Mouse (Mus musculus) layer of hippocampus, postnatal 36 days (tissue): ENCODE results near the gene Zdhhc24. TPM values are rescaled to one million over a fixed set of nuclear protein-coding genes. Genes with fewer than 3 reads are reported as not detected.
"Not testable (repeated sequence)": the region's sequence is repeated elsewhere in the genome, so short reads cannot be mapped to it uniquely, and the experiment has no call there.

ENCODE experiments used
- DNase-seq, 2 experiments: peaks; one replicate each; pipeline ENCODE4 v3.0.0; 2022
- total RNA-seq, 2 experiments: library from RNA; stranded (reverse); gene quantifications; 2 replicates each; pipeline ENCODE4 v1.2.3; 2021

Zdhhc24 gene
- 10 to 100 TPM; 26.4 to 27.1 TPM for total RNA-seq

DNA sequence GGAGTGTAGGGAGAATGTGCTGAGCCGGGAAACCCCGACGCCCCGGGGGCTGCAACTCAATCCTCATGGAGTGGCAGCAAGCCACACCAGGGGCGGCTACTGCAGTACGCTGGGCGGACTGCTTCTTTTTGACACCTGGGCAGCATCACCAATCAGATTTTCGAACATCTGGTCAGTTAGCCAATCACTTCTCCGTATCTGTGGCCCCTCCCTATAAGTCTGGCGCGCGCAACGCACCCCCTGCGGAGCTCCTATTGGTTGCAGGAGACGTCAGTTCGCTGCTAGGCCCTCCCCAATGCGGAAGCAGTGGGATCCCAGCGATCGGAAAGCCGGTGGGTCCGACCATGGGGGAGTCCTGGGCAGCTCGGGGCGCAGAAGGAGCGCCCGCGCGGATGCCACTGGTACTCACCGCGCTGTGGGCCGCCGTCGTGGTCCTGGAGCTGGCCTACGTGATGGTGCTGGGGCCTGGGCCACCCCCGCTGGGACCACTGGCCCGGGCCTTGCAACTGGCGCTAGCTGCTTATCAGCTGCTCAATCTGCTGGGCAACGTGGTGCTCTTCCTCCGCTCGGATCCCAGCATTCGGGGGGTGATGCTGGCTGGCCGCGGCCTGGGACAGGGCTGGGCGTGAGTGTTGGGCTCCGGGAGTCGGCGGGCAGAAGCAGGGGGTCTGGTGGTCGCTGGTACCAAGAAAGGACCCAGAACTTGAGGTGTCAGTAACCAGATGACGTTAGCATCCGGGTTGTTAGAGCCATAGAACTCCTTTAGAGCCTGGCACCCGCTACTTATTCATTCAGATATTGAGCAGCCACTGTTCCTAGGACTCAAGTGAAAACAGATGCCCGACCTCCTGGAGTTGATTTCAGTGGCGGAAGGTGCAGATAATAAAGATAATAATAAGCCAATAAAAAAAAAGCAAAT, at the start of gene Zdhhc24:
Gene Zdhhc24 (plus strand): TSS at position 264 of the 919 bp plus-strand sequence.
- DNase-seq: peak; percentile 96 to 97

DNA sequence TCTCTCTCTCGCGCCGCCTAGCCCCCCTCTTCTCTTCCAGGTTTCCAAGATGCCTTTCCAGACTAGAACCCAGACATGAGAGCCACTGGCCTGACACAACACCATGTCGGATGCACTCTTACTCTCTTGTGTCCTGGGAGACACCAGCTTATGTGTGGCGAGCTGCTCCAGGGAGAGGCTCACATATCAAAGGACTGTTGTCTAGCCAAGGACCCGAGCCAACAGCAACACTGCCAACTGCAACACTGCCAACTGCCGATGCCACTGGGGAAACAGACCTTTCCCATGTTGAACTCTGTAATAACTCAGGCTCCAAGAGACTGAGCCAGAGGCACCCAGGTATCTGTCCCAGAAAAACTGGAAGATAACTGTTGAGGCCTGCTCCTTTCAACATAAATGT, 49.3 kb upstream of the Zdhhc24 start:
- DNase-seq: peak; percentile 53 to 66

DNA sequence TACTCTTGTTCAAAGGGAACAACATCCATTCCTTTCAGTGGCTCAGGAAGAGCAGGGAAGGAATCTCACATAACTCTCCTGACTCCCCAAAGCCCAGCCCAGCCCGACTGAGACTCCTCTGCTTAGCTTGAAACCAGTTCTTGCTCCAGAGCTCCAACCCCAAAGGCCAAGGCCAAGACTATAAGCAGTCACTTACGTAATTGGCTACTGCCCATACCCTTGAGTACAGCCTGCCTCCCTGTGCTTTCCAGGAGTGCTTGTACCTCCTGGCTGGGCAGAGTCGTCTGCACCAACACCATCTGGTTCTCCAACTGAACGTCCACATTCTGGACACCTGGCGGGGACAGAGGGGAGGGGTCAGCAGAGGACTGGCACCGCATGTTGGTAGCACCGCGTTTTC, 44.5 kb upstream of the Zdhhc24 start:
- no peak for DNase-seq

DNA sequence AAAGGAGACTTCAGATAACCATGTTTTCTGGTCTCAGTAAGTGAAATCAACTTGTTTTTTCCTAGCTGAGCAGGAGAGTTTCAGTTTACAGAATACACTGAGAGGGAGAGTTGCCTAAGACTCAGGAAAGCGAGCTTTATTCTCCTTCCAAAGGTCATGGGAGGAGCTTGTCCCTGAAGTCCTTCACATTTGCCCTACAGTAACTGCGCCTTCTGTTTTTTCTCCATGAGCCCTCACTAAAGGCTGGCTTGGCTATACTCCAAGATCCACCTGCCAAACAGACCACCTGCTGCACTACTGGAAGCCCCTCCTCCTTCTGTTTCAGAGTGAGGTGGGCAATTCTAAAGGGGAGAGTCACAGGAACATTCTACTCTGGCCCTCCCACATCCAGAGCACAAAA, 42.4 kb upstream of the Zdhhc24 start:
- DNase-seq: no peak

DNA sequence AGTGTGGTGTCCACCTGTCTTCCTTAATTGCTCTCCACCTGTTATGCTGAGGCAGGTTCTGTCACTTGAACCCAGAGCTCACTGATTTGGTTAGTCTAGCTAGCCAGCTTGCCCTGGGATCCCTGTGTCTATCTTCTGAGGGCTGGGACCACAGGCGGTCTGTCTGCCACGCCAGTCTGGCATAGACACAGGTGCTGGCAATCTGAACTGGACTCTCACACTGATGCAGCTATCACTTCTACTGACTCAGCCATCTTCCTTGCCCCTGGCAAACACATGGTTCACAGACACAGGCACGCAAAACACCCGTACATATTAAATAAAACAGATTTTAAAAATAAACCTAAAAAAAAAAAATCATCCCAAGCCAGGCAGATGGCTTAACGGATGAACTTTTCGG, 41.4 kb upstream of the Zdhhc24 start:
- DNase-seq: no peak

DNA sequence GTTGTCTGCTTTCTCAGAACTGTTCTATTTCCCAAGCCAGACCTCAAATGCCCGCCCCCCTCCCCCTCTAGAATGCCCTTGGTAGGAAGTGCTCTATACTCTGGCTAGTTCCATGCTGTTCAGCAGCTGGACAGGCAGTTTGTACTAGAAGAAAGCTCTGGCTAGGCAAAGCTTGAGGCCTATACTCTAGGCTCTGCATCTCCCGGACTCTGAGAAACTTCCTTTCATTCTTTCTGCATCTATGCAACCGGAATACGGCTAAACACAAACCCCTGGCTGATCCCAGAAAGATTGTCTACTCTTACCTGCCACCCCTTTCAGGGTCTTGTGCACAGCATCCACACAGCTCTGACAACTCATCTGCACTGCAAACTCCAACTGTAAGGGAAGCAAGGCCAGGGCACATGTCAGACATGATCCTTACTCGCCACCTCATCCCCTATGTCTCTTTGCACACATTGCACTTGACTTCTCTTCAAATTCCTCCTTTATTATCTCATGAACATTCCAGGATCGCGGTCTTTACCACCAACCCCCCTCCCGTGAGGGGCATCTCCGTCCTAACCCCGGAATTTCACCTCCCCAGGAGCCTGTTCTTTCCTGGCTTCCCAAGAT, 39.8 kb upstream of the Zdhhc24 start:
- no peak for DNase-seq

DNA sequence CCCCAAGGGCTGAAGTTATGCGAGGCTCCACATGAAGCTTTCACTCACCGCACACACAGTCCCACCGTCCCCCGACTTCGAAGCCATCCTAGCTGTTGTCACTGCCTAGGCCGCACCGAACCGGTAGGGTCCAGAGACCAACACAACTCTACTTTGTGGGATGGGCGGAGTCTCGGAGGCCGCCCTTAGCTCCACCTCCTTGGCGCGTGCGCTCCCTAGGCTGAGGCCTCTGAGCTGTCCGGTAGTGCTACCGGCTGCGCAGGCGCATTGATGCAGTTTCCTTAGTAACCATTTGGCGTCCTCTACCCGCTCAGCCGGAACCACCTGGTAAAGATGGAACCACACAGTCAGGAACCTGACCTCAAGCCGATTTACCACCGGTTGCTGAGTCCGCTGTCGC, 39.3 kb upstream of the Zdhhc24 start, which contains the start of the genes Ccs and Ccdc87:
Gene Ccs (minus strand): TSS at position 184 of the 400 bp plus-strand sequence.
Gene Ccdc87 (plus strand): TSS at position 218 of the 400 bp plus-strand sequence.
- DNase-seq: peak; percentile 94 to 96

DNA sequence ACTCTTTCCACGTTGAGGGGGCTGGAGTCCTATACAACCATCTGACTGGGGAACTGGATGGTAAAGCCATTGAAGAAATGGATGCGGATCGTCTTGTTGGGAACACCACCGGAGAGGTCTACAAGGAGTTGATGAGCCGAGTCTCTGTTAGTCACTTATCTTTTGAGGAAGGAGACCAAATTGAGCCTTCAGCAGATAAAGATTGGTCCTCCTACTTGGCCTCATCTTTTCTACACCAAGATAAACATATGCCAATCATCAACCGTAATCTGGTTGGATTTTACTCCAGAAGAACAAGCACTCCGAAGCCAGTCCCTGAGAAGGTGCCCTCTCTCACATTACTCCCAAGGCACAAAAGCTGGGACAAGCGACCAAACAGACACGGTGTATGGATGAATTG, 37.6 kb upstream of the Zdhhc24 start:
- DNase-seq: no peak

DNA sequence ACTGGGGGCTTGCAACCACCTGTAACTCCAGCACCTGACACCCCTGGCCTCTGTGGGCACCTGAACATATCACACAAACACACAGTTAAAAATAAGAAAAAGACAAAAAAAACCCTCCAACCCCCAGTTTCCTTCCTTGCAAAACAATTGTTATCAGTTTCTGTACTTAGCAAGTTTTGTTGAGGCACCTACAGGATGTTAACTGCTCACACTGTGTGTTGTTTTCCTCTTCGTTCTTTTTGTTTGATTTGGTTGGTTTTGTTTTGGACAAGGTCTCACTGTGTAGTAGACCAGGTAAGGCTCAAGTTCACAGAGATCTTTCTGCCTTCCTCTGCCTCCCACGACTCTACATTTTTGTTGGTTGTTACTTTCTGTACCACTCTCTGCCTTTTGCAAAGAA, 35.9 kb upstream of the Zdhhc24 start:
- DNase-seq: no peak

DNA sequence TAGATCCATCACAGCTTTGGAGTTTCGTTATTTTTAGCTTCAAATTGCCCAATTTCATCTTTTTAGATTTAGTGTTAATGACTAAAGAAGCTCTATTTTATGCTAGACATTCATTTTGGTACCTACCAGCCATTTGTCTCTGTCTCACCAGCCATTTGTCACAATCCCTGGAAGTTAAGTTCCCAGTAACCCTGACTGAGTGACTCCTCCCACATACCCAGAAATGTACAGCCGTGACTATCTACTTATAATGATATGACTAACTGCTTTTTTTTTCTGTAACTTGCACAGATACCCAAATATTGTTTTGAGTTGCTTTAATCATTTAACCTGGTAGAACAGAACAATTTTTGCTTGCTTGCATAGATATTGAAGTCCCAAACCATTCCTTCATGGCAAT, 32.6 kb upstream of the Zdhhc24 start:
- DNase-seq: no peak

DNA sequence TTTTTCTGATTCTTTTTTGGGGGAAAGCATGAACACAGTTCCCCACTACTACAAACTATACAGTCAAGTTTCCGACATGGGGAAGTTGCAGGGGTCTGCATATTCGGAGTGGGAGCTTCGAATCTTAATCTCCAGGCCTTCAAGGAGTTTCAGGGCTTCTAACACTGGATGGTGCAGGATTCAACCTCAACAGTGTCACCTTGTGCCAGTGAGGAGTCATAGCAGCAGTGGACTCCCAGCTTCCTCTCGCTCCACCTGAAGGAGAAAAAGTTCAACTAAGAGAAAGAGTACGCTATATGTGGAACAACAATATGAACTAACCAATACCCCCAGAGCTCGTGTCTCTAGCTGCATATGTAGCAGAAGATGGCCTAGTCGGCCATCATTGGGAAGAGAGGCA, 31.0 kb upstream of the Zdhhc24 start:
- no peak for DNase-seq

DNA sequence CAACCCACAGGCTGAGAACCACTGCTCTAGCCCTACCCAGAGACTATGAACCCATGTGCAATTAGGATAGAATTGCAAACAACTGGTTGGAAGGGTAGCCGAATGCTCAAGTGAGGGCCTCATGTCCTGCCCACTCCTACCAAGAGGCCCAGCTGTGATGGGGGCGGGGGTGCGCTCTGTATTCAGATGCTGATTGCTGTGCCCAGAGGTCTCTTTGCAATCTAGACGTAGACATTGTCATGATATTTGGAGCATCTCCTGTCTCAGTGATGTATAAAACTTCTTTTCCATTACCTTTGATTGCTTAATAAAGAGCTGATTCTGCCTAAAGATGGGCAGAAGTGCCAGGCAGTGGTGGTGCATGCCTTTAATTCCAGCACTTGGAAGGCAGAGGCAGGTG, 28.7 kb upstream of the Zdhhc24 start:
- DNase-seq: no peak

DNA sequence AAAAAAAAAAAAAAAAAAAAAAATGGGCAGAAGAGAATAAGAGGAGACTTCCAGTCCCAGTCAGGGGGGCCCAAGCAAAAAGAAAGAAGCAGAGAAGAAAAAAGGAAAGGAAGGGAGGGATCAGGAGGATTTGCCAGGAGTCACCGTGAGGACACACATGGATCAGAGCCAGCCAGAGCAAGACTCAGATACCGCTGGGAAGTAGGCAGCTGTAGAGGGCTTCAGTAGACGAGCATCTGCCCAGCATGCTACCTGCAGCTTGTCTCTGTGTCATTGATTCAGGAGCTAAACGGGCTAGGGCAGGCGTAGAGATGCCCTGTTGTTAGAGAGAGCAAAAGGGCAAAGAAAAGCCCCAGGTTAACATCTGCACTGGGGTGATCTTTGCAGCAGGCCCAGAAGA, 28.2 kb upstream of the Zdhhc24 start:
- no peak for DNase-seq

DNA sequence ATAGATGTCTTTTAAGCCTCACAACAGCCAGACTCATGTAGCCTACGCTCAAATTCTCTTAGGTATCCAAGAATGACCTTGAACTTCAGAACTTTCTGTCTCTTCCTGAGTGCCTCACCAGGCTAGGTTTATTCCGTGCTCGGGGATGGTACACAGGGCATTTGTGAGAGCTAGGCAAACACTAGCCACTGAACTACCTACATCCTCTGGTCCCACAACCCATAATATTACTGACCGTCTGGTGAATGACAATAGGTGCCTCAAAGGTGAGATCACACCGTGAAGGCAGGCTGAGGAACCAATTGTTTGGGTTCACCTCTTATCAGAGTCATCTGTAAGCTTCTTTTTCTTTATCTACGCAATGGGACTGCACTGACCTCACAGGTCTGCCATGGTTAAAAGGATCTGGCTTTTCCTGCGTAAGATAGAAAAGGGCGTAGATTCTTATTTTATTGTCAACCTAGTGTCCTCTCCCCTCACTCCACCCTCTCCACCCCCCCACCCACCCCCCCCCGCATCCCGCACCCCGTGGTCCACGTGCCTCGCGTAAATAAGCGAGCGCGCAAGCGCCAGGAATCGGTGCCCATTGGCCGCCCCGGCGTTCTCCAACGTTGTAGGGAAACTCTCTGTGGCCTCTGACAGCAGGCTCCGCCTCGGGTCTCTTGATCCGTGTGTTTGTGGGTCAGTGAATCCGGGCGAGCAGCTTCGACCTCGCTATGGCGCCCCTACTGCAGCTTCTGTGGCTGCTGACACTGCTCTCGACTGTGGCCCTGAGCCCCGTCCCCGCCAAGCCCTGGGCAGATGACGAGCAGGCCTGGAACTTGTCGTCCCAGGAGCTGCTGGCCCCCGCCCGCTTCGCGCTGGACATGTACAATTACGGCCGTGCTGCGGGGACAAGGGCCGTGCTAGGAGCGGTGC, 23.7 kb upstream of the Zdhhc24 start, which contains the start of gene Ctsf:
Gene Ctsf (plus strand): TSS at position 579 of the 918 bp plus-strand sequence.
- DNase-seq: peak; percentile 90 to 91

DNA sequence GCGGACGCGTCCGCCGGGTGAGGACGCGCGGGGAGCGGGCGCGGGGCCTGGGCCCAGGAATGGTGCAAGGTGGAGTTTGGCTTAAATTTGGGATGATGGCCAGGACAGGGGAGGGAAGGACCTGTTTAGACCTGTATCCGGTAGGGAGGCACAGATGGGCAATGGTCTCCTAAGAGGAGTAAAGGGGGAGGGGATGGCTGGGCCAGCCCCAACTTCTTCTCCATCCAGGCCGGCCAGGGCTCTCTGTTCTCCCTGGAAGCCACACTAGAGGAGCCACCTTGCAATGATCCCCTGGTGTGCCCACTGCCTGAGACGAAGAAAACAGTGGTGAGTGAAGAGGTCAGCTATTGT, 23.0 kb upstream of the Zdhhc24 start:
- no peak for DNase-seq

DNA sequence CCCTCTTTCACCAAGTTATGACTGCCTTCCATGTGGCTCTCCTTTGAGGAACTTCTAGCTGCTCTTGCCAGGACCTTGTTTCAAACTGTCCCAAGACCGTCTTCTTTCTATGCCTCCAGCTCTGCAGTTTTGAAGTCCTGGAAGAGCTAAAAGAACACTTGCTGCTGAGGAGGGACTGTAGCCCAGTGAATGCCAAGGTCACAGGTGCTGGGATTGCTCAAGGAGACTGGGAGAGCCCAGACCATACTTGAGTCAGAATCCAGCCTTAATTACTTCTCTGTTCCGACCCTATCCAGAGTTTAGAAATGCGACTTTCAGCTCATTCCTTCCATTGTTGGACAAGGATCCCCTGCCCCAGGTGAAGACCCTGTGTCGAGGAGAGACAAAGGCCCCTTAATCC, 22.5 kb upstream of the Zdhhc24 start:
- no peak for DNase-seq

DNA sequence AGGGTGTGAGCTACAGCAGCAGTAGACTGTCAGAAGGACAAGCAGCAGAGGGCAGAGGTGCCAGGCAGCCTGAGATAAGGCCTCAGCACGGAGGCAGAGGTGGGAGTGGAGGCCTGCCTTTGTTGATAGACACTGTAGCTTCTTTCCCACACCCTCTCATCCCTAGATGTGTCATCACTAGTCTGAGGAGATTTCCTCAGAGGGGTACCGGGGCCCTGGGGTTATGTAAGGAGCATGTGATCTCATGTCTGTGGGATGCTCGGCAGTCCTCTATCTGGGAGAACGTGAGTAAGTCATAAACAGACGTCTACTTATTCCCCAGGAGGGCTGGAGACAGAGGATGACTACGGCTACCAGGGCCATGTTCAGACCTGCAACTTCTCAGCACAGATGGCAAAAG, 19.4 kb upstream of the Zdhhc24 start:
- DNase-seq: no peak

DNA sequence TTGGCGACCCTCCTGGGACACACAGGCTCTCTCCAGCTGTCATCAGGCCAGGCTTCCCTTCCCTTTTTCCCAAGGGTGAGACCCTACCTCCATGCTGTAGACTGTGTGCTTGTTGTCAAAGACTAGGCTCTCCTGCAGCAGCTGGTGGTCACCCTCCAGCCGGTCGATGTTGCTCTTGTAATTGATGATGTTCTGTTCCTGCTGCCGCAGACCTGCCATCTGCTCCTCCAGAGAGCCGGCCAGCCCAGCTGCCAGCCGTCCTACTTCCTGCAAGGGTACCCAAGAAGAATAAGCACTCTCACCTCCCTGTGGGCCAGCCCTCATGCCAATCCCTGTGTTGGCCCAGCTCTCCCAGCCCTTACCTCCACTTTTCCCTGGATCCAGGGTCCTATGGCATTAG, 15.4 kb upstream of the Zdhhc24 start:
- no peak for DNase-seq

DNA sequence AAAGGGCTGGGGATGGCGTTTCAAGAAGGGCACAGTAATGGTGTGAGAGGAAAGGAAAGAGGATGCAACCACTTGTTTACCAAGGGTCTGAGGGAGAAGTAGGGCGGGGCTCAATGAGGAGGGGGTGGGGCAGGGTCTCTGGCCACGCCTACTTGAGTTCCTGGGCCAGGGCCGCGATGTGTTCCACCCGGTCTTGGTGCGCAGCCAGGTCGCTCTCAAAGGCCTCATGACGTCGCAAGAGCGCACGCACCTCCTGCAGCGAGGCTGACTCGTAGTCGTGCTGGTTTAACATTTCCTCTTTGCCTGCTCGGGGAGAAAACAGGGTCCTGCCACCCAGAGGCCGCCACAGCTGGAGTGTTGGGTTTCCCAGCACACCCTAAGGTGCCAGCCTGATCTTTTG, 13.3 kb upstream of the Zdhhc24 start:
- no peak for DNase-seq

DNA sequence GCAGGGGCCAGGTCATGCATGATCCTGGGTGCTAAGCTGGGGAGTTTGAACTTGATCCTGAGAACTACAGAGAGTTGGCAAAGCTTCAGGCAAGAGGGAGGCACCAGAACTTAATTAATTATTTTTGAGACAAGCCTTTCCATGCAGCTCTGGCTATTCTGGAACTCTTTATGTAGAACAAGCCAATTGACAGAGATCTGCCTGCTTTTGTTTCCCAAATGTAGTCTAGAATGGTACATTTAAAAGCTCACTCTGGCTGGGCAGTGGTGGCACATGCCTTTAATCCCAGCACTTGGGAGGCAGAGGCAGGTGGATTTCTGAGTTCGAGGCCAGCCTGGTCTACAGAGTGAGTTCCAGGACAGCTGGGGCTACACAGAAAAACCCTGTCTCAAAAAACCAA, 3.9 kb upstream of the Zdhhc24 start:
- not testable (repeated sequence) for DNase-seq

DNA sequence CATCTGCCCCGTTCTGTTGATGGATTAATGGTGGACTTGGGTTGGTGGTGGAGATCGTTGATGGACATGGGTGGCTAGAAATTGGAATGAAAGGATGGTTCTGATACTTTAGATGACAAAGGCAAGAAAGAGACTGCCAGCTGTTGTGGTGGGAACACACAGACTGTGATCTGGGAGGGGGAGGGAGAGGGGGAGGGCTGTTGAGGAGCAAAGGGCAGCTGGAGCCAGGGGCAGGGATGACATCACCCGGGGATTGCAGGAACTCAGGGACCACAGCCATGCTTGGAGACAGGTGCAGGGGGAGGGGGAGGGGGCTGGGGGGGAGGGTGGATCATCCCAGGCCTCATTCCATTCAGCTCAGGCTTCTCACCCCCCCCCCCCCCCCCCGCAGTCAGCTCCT, 2.2 kb upstream of the Zdhhc24 start:
- no peak for DNase-seq

DNA sequence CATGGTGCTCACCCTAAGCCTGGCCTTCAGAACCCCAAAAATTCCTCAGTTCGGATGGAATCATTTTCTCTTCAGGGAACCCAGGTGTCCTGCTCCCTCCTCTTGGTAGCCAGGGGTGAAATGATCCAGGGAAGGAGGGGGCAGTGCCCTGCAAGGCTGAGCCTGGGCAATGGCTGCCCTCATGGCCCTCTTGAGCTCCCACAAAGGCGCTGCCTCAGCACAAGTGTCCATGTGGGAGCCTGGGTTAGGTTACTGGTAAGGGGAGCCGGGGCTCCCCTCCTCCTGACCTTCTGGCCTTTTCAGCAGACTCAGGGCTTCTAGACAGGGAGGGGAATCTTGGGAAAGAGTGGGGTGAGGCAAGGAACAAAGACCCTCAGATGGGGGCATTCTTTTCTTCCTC, 1.7 kb upstream of the Zdhhc24 start:
- DNase-seq: no peak

DNA sequence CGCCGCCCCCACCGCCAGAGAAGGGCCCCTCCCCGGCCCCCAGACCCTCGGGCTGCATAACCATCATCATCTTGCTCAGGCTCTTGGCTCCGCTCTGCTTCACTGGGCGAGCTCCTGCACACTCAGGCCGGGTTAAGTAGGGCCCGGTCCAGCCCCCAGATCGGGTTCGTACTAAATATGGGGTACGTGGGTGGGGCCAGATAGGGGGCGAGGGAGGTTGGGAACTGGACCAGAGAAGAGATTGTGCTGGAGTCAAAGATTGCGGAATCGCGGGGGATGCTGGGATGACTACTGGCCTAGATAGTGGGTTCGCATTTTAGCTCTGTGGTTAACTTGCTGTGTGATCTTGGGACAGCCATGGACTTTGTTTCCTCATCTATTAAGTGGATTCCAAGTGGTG, 683 bp upstream of the Zdhhc24 start, which contains the start of gene Actn3:
Gene Actn3 (minus strand): TSS at position 125 of the 400 bp plus-strand sequence.
- no peak for DNase-seq
